Mouse (Mus musculus) c-Kit-positive CD71-positive TER-119-positive erythroid progenitor cells, embryonic 14.5 days (primary cell): ENCODE measurements around the gene Sgca.

ENCODE experiments used
- DNase-seq: peaks from one replicate; pipeline ENCODE4 v3.0.0-alpha.2; 2013; ENCODE audit warnings: low spot score

Sgca gene

GRCm38 (mm10) chr11:94913302-94914090 lies 62.6 kb downstream of the Sgca start:
- DNase-seq, result no peak
